Mouse (Mus musculus) A20 (cell line): ENCODE results near the gene Ppil1.
"Not testable (repeated sequence)": the region's sequence is repeated elsewhere in the genome, so short reads cannot be mapped to it uniquely, and the experiment has no call there.

ENCODE experiments used
- DNase-seq: peaks from one replicate; pipeline ENCODE4 v3.0.0-alpha.2; 2011; ENCODE audit warnings: low read depth, low spot score

Gene Ppil1

DNA sequence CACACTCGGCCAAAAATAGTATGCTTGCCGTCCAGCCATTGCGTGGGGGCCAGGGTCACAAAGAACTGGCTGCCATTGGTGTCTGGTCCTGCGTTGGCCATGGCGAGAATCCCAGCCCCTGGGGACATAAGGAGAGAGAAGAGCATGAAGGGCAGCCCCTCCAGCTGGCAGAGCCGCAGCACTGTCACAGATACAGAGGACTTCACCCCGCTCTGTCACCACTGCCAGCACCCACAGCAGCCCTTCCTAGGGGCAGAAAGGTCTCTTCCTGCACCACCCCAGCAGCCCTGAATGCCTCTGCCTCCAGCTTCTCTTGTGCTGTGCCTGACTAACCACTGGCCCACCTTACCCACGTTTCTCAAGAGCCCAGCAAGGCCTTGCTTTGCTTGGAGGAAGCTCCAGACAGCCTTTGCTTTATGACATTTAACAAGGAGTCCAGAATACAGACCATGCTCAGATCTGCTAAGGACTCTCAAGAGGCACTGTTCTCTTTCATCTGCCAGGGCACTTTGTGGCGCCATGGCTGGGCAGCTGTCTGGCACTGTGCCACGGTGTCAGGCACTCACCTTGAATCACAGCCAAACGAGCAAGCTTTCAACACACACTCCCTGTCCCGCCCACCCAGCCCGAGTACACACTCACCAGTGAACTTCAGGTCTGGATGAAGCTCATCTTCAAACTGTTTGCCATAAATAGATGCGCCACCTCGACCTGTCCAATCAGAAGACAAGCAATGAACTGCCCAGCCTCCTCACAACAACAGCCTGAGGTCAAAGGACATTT, 12.2 kb downstream of the Ppil1 start:
- no peak for DNase-seq

- DNase-seq = not testable (repeated sequence)
Measured at GRCm38 (mm10) chr17:29251006-29251405, 13.0 kb downstream of the Ppil1 start.

DNA sequence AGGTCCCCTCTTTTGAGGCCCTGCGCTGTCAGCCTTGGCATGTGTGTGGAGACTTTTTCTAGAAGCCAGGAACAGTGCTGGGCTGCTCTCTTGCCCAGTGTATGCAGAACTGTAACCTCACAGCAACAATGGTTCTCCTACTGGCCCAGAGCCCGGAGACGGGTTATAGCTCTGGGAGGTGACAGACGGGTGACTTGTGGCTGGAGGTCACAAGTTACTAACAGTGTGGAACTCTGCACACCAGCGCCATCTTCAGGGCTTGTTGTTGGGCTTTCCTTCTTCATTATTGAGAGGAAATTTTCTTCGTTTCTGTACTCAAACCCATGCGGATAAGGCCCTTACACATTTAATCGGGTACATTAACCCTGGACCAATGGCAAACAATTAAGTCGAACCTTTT, 14.5 kb downstream of the Ppil1 start:
- no peak for DNase-seq

- DNase-seq = no peak
Measured at GRCm38 (mm10) chr17:29247881-29248280, 16.1 kb downstream of the Ppil1 start.

DNA sequence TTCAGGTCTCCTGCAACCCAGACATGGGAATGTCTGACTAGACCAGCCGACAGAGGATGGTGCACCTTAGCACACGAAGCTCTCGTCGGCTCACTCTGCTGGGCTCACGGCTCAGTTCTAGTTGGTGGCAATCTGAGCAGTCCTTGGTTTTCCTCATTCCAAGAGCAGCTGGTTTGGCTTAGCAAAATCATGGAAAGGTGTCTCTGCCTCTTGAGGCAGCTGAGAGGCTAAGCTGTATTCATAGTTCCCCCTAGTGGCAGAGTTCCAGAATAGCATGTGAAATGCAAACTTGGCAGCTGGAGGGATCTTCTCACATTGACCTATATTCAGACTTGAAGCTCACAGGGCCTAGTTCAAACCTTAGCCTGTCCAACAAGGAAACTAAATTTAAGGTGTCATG, 17.4 kb downstream of the Ppil1 start:
- DNase-seq = peak; percentile 74

DNA sequence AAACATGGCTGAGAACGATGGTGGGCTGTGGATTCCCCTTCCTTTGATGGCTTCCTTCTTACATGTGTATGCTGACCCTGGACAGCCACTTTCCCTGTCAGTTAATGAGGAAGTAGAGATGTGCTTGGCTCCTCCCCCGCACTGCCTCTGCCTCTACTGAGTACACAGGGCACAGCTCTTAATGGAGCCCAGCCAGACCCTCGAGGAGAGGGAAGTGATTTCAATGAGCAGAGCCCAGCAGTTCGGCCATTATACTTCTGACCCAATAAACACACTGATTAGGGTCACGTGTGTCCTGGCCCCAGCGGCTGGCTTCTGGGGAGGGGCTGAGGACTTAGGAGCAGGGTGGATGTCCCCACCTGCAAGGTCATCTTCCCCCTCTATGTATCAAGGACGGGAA, 18.3 kb downstream of the Ppil1 start:
- DNase-seq = peak; percentile 48

DNA sequence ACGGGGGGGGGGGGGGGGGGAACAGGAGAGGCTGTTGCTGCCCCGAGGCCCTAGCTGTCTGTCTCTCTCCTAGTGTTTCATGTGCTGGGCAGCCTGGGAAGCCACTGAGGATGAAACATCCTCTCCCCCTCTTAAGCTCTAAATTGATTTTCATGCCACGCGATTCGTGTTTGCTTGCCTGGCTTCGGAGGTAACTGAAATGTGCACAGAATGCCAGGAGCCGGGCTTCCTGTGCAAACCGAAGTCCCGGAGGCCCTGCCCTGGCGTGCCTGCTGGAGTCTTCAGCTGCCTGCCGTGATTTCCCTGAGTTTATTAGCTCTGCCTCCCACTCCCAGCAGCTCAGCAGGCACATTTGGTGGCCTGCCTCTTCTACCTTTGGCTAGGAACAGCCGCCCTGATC, 19.1 kb downstream of the Ppil1 start:
- DNase-seq = no peak

DNA sequence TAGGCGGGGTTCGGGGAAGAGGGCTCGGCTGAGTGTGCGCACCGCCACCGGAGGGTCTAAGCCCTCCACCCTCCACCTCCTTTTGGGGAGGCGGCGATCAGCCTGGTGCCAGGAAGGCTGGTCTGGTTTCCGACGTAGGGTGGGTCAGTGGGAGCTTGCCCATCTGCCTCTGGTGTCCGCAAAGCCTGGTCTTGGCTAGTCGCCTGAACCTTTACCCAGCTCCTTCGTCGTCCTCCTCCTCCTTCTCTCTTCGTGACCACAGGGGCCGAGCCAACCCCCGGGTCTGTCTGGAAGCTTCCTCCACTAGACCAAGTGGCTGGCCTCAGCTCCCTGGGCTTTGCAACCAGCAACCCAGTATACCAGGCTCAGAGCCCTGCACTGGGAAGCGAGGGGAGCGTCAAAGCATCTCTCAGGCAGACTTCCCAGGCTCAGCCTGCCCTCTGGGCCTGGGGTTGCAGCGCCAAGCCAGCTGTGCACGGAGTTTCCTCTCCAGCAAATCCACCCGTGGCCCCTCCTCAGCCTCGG, 25.5 kb downstream of the Ppil1 start:
- DNase-seq = no peak

DNA sequence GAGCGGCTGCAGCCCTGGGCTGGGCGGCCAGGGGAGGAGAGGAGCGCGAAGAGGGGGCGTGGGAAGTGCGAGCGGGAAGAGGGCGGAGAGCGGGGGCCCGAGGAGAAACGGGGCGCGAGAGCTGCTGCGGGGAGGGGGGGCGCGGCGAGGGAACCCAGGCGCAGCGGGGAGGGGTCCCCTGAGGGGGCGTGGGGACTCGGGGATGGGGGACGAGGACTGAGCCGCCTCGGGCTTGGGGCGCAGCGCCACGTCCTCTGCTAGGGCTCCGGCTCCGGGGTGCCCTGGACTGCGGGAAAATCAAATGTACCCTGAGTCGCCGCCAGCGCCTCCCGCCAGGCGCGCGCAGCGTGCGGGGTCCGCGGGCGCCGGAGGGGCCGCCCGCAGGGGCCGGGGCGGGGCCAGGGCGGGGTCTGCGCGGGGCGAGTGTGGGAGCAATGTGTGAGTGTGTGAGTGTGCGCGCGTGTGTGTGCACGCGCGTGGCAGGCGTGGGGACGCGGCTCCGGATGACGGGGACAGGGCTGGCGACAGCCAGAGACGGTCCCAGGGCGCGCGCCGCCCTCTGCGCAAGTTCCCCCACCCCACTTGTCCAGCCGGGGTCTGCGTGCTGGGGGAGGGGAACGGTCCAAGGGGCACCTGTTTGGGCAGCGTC, 26.1 kb downstream of the Ppil1 start, which contains the start of gene Cpne5:
TSS of gene Cpne5 (minus strand) at position 396 of the 649 bp plus-strand sequence.
- DNase-seq = no peak

DNA sequence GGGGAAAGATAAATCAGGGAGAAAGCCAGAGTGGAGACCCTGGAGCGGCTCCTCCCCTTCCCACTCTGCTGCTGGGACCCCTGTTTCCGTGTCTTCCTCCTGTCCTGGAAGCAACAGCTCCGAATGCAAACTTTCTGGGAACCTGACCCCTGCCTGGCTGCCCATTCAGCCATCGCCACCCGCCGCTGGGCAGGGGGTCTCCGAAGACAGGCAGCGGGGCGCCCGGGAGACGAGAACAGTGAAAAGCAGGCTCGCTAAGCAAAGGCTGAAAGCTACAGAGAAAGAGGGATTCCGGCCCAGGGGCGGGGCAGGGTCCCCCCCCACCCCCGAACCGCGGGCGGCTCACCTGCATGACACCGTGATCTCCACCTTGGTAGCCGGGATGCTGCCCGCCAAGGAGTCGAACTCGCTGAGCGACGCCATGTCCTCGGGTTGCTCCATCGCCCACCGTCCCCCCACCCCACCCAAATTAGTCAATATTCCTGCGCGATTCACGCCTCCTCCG, 26.7 kb downstream of the Ppil1 start:
- DNase-seq = no peak

GRCm38 (mm10) chr17:29236111-29236510, 27.9 kb downstream of the Ppil1 start:
- DNase-seq = no peak

DNA sequence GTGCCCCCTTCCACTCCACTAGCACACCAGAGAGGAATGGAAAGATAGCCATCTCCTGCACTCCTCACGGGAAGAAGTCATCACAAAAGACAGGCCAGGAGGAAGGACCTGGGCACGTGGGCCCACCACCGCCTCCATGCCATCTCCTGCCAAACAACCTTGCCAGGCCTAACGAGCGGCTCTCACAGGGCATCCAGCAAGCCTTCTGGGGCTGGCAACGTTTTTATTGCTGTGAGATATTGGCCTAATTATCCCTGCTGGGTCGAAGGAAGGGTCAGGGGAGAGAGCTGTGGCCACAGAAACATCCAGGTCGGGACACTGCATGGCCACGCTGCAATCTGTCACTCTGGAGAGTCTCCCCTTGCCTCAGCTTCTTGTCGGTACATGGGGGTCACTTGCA, 32.9 kb downstream of the Ppil1 start:
- DNase-seq = no peak

DNA sequence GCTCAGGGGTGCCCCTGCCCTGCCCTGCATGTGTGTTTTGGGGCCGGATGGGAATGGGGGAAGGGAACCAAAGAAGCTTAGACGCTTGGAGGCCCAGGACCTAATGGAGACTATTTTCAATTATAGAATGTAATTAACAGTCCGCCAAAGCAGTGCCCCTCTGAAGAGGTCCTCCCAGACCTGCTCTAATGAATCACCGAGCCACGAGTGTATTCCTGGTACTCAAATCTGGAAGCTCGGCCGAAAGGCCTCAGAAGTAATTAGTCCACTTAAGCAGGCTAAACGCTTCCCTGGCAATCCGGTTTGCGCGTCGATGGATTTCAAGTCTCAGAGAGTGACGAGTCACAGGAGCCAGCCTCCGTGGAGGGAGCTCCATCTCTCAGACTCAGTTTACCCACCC, 43.4 kb downstream of the Ppil1 start:
- no peak for DNase-seq

GRCm38 (mm10) chr17:29218017-29218416, 46.0 kb downstream of the Ppil1 start:
- no peak for DNase-seq

DNA sequence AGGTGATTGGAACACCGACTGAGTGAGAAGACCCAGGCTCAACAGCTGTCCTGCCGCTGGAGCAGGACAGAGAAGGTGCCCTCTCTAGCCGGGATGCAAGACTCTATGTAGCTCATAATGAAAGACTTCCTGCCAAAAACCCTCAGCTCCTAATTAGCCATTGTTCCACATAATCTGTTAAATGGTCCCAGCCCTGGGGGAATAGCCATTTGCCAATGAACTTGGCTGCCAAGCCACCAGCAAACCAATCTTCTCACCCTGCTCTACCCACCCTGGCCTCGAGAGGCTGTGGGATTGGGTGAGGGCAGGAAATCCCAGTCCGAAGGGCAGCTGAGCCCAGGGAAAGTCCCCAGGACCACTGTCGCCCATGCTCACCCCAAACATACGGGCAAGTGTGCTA, 47.9 kb downstream of the Ppil1 start:
- DNase-seq = no peak

DNA sequence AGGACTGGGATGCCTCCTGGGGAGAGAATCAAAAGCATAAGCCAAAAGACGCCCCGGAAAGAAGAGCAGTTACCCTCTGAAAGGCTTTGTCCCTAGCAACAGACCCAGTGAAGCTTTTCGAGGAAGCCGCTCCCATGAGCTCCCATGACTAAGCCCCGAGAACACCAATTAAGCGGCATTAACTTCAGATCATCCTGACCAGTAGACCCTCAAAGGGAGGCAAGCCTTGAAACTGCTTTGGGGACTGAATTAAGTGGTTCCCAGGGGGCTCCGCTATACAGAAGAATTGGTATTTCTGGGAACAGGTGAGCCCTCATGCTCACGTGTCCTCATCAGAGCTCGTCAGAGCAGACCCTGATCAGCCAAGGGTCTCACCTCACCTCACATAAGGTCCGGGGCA, 49.3 kb downstream of the Ppil1 start:
- no peak for DNase-seq

DNA sequence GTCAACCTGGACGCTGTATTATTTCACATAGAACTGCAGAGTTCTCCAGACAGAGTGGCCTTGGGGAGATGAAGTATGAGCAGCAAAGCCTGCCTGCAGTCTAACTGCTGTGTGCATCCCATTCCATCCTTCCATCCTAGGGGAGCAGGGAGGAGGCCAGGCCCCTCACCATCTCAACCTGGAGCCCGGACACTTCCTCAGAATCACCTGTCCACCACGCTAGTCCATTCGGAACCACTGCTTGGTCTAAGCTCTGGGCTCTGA, 49.9 kb downstream of the Ppil1 start:
- DNase-seq = no peak

GRCm38 (mm10) chr17:29213381-29214192, 50.4 kb downstream of the Ppil1 start:
- DNase-seq = no peak

DNA sequence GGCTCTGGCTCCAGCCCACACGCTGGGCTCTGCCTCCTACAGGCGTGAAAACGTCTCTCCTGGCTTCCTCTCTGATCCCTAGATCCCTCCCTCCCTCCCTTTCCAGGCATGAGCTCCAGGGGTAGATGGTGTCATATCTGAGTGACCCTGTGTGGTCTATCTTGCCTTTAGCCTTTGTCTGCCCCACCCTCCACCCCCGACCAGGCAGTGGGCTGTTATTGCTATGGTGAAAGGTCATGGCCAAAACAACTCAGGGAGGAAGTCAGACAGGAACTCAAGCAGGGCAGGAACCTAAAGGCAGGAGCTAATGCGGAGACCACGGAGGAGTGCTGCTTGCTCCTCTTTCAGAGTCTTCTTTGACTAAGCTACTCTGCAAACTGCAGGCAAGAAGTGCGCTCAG, 52.1 kb downstream of the Ppil1 start:
- no peak for DNase-seq

- no peak for DNase-seq
Measured at GRCm38 (mm10) chr17:29210037-29210436, 53.9 kb downstream of the Ppil1 start.

DNA sequence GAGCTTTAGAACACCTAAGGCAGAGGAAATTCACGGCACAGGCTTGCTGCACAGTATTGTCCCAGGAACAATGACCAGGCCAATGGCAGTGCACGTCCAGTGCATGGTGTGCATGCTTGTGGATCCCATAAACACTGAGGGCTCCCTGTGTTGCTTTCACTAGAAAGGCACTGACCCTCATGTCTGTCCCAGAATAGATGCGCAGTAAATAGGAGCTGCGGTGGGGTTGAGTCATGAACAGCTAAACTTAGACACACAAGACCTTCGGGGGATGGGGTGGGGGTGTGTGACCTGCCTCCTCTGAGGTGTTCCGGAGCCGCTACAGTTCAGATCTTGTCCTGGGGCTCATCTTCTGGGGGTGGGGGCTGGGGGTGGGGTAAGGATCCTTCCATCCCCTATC, 57.9 kb downstream of the Ppil1 start:
- no peak for DNase-seq

DNA sequence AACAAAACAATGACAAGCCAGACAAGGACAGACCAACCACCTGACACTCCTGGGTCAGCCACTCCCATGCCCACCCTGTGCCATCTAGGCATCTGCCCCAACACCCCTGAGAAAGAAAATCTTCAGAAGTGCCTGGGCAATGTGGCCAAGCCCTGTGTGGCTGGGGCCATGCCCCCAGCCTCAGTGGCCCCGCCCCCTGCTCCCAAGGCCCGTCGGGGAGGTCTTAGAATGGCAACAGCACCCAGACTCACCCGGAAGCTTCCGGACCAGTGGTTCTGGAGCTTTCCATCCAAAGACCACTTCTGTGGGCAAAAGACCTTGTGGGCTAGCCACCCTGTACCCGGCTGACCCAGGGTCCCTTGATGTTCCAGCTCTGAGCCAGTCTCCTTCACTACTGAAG, 61.4 kb downstream of the Ppil1 start:
- peak; percentile 21 for DNase-seq
